Mouse (Mus musculus): ENCODE results near the gene Grhl3. TPM values are rescaled to one million over a fixed set of nuclear protein-coding genes. Genes with fewer than 3 reads are reported as not detected.

The Grhl3 gene
- polyA plus RNA-seq, 1 experiment from 2014 or later = 0.55 TPM

DNA sequence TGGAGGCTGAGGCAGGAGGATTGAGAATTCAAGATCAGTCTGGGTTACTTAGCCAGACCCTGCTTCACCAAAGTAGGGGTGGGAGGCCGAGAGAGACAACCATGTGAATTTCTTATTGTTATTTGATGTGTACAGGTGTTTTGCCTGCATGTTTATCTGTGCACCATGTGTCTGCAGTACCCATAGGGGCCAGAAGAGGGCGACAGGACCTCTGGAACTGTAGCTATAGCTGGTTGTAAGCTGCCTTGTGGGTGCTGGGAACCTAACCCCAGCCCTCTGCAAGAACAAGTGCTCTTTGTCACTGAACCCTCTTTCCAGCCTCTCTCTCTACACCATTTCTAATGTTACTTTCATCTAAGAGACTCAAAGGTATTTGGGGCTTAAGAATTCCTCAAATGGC, 43.2 kb downstream of the Grhl3 start:
- ATAC-seq (no peak), DNase-seq (ENCODE audit: low spot score) (no peak)
- Histone ChIP-seq H3K27me3 (replicated peaks; ENCODE audit: control insufficient read depth, insufficient read depth, low read length) (no peaks in the 10 kb centered on the region), H3K4me2 (ENCODE audit: low read length) (no peak overlapping the region), H3K4me3 (ENCODE audit: low read depth, low read length) (no peak overlapping the region), H3K4me1 (ENCODE audit: control insufficient read depth, insufficient read depth, low read length) (peaks cover 13% of the 10 kb centered on the region), H3K36me3 (ENCODE audit: control insufficient read depth, insufficient read depth, low read length) (no peaks in the 10 kb centered on the region), H3K9ac (ENCODE audit: low read length) (no peak overlapping the region), H3K27ac (ENCODE audit: low read depth, low read length) (no peak overlapping the region), H3K9me3 (replicated peaks; ENCODE audit: control insufficient read depth, low read length) (no peaks in the 10 kb centered on the region)
- WGBS = 62% methylated on average over 2 of the region's 2 CpGs

DNA sequence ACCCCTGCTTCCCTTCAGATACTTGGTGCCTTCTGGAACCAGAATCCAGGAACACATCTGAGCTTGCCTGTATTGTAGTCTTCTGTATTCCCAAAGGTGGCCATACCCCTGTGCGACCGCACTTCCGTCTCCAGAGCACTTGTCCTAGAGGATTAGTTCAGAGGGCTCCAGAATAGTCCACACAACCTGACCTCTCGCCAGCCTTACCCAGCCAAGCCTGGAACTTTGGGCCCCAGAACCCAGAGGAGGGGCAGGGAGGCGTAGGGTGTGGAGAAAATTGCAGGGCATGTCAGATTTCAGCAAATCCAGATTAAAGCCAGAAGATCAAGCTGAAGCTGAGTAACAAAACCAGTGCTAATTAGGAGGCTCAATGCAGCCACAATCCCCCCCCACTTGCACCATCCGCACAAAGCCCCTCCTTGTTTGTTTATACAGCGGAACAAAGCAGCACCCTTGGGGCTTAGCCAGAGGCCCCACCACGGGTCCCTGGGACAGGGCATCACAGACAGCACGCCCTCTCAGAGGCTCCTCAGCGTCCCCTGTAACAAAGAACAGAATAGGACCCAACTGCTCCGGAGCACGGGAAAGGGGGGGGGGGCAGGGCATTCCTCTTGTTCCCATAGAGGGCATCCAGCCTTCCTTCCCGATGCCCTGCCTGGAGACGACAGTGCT, 47.3 kb downstream of the Grhl3 start:
- H3K9ac ChIP-seq (ENCODE audit: low read length) = peak overlapping the region; percentile 32
- WGBS = 2% methylated on average over 14 of the region's 14 CpGs
- no peak overlapping the region for H3K27ac ChIP-seq (ENCODE audit: low read depth, low read length)
- H3K27me3 ChIP-seq (replicated peaks; ENCODE audit: control insufficient read depth, insufficient read depth, low read length) = no peaks in the 10 kb centered on the region
- H3K4me2 ChIP-seq (ENCODE audit: low read length) = peak overlapping the region; percentile 38
- no peaks in the 10 kb centered on the region for H3K9me3 ChIP-seq (replicated peaks; ENCODE audit: control insufficient read depth, low read length)
- H3K4me1 ChIP-seq (ENCODE audit: control insufficient read depth, insufficient read depth, low read length) = peaks cover 23% of the 10 kb centered on the region
- DNase-seq (ENCODE audit: low spot score) = peak; percentile 72
- no peaks in the 10 kb centered on the region for H3K36me3 ChIP-seq (ENCODE audit: control insufficient read depth, insufficient read depth, low read length)
- no peak overlapping the region for H3K4me3 ChIP-seq (ENCODE audit: low read depth, low read length)
- peak; percentile 84 for ATAC-seq

DNA sequence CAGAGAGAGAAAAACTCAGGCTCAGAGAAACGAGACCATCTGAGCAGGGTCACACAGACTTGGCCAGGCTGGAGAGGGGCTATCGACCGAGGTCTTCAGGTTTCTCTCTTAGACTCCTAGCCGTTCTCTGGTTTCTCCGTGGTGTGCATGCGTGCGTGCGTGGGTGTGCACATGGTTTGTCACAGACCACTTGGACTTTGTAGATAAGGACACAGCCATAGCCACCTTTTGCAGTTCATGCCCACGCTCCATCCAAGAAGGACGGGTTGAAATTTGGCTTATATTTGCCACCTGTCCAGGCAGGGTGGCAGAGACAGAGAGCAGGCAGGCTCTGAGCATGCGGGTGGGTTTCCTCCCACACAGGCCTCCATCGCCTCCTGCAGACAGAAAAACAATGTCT, 48.4 kb downstream of the Grhl3 start:
- Histone ChIP-seq H3K36me3 (ENCODE audit: control insufficient read depth, insufficient read depth, low read length) (no peaks in the 10 kb centered on the region), H3K27ac (ENCODE audit: low read depth, low read length) (no peak overlapping the region), H3K27me3 (replicated peaks; ENCODE audit: control insufficient read depth, insufficient read depth, low read length) (no peaks in the 10 kb centered on the region), H3K9me3 (replicated peaks; ENCODE audit: control insufficient read depth, low read length) (no peaks in the 10 kb centered on the region), H3K4me3 (ENCODE audit: low read depth, low read length) (no peak overlapping the region), H3K4me2 (ENCODE audit: low read length) (no peak overlapping the region), H3K9ac (ENCODE audit: low read length) (no peak overlapping the region), H3K4me1 (ENCODE audit: control insufficient read depth, insufficient read depth, low read length) (peaks cover 23% of the 10 kb centered on the region)
- no peak for ATAC-seq
- 69% methylated on average over 12 of the region's 12 CpGs for WGBS
- DNase-seq (ENCODE audit: low spot score) = no peak

DNA sequence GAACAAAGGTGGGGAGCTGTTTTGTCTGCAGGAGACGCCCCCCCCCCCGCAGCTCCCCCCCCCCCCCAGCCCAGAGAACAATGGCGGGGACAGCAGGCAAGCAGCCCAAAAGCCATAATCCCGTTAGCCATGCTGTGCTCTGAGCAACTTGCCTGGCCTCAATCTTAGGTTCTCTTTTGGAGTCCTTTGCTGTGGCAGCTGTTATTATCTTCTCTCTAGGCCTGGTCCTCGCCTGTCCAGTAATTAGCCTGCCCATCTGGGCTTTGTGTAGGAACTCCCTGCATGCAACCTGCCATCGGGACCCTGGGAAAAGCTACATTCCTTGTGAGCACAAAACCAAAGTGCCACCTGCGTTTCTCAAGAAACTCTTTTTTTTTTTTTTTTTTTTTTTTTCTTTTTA, 49.5 kb downstream of the Grhl3 start:
- no peaks in the 10 kb centered on the region for H3K27me3 ChIP-seq (replicated peaks; ENCODE audit: control insufficient read depth, insufficient read depth, low read length)
- ATAC-seq (peak; percentile 46; the same call in 1 of the 2 replicates), DNase-seq (ENCODE audit: low spot score) (peak; percentile 66)
- no peak overlapping the region for H3K4me3 ChIP-seq (ENCODE audit: low read depth, low read length)
- H3K9ac ChIP-seq (ENCODE audit: low read length) = no peak overlapping the region
- WGBS = 0% methylated on average over 6 of the region's 7 CpGs
- H3K27ac ChIP-seq (ENCODE audit: low read depth, low read length) = no peak overlapping the region
- no peaks in the 10 kb centered on the region for H3K36me3 ChIP-seq (ENCODE audit: control insufficient read depth, insufficient read depth, low read length)
- no peaks in the 10 kb centered on the region for H3K9me3 ChIP-seq (replicated peaks; ENCODE audit: control insufficient read depth, low read length)
- H3K4me1 ChIP-seq (ENCODE audit: control insufficient read depth, insufficient read depth, low read length) = peaks cover 23% of the 10 kb centered on the region
- H3K4me2 ChIP-seq (ENCODE audit: low read length) = no peak overlapping the region

DNA sequence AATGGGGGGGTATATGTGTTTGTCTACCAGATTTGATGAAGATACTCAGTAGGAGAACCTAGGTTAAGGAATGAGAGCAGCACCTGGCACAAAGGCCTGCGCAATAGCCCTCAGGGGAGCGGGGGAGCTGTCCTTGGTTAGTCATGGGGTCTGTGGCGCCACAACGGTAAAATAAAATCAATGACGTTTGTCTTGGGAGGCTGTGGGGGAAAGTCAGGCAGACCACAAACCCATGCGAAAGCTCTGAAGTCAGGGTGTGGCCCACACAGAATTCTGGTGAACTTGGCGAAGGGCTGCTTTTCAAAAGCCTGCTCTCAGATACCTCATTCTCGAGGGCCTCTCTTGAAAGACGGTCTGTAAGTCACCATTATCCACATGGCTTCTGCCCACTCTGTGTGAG, 53.0 kb downstream of the Grhl3 start:
- H3K27me3 ChIP-seq (replicated peaks; ENCODE audit: control insufficient read depth, insufficient read depth, low read length) = no peaks in the 10 kb centered on the region
- peaks cover 10% of the 10 kb centered on the region; the same call in 1 of the 2 replicates for H3K4me1 ChIP-seq (ENCODE audit: control insufficient read depth, insufficient read depth, low read length)
- no peak overlapping the region for H3K4me2 ChIP-seq (ENCODE audit: low read length)
- H3K27ac ChIP-seq (ENCODE audit: low read depth, low read length) = no peak overlapping the region
- H3K9me3 ChIP-seq (replicated peaks; ENCODE audit: control insufficient read depth, low read length) = no peaks in the 10 kb centered on the region
- ATAC-seq (no peak), DNase-seq (ENCODE audit: low spot score) (no peak)
- no peaks in the 10 kb centered on the region for H3K36me3 ChIP-seq (ENCODE audit: control insufficient read depth, insufficient read depth, low read length)
- no peak overlapping the region for H3K4me3 ChIP-seq (ENCODE audit: low read depth, low read length)
- H3K9ac ChIP-seq (ENCODE audit: low read length) = no peak overlapping the region
- 80% methylated on average over 9 of the region's 9 CpGs for WGBS

DNA sequence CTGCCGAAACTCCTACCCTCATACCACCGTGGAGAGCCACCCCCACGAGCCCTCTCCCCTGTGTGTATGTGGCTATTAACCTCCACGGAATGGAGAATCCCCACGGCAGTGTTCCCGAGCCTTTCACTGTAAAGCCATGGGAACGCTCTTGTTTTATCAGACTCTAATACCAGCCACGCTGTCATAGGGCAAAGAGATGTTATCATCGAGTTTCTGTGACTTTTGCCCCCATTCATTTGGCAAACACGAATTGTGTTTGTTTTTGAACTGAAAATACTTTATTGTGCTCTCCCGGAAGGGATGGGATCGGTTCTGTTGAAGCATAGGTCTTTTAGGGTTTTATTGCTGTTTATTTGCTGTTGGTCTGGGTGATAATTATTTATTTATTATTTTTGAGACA, 55.3 kb downstream of the Grhl3 start:
- H3K4me1 ChIP-seq (ENCODE audit: control insufficient read depth, insufficient read depth, low read length) = no peaks in the 10 kb centered on the region
- H3K4me2 ChIP-seq (ENCODE audit: low read length) = no peak overlapping the region
- WGBS = 86% methylated on average over 12 of the region's 12 CpGs
- H3K36me3 ChIP-seq (ENCODE audit: control insufficient read depth, insufficient read depth, low read length) = no peaks in the 10 kb centered on the region
- H3K27ac ChIP-seq (ENCODE audit: low read depth, low read length) = no peak overlapping the region
- H3K4me3 ChIP-seq (ENCODE audit: low read depth, low read length) = no peak overlapping the region
- DNase-seq (ENCODE audit: low spot score) = no peak
- ATAC-seq = no peak
- no peak overlapping the region for H3K9ac ChIP-seq (ENCODE audit: low read length)
- H3K27me3 ChIP-seq (replicated peaks; ENCODE audit: control insufficient read depth, insufficient read depth, low read length) = no peaks in the 10 kb centered on the region
- no peaks in the 10 kb centered on the region for H3K9me3 ChIP-seq (replicated peaks; ENCODE audit: control insufficient read depth, low read length)

DNA sequence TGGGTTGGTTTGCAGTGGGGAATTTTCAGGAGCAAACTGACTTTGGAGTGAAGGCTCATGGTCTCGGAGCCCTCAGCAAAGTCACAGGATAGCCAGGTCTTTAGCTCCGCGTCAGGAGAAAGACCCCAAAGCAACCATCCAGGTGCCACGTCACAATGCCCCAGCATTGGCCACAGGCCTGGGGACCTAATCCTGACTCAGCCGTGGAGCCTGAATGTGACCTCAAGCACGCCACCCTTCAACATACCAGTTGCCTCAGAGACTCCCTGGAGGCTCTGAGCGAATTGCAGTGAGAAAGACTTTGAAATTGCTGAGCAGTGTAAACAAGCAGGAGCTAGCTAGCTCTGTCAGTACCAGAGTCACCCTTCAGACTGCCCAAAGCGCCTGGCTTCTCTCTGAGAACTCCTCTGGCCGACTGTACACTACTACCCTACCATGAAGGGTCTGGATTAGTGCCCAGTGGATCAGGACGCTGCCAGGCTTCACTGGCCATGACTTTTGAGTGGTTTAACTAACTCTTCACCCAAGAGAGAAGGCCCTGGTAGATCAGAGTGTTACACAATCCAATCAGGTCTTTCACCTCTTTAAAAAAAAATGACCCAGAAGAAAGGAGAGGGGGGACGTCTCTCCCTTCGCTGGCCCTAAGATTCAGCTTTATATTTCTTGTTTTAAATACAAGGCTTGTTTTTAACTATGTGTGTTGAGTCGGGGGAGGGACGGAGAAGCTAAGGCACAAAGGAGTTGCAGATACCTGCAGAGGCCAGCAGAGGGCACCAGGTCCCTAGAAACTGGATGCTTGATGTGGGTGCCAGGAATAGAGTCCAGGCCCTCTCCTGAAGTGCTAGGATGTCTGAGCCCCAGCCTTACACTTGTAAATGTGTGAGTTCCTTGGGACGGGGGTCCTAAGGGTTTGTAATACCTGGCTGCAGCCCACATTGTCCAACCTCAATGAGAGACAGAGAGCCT, 56.8 kb downstream of the Grhl3 start:
- H3K9ac ChIP-seq (ENCODE audit: low read length) = no peak overlapping the region
- DNase-seq (ENCODE audit: low spot score) (peak; percentile 47), ATAC-seq (no peak)
- WGBS = 65% methylated on average over 15 of the region's 15 CpGs
- no peaks in the 10 kb centered on the region for H3K9me3 ChIP-seq (replicated peaks; ENCODE audit: control insufficient read depth, low read length)
- H3K4me1 ChIP-seq (ENCODE audit: control insufficient read depth, insufficient read depth, low read length) = no peaks in the 10 kb centered on the region
- no peak overlapping the region for H3K4me3 ChIP-seq (ENCODE audit: low read depth, low read length)
- H3K36me3 ChIP-seq (ENCODE audit: control insufficient read depth, insufficient read depth, low read length) = no peaks in the 10 kb centered on the region
- H3K27me3 ChIP-seq (replicated peaks; ENCODE audit: control insufficient read depth, insufficient read depth, low read length) = no peaks in the 10 kb centered on the region
- no peak overlapping the region for H3K4me2 ChIP-seq (ENCODE audit: low read length)
- H3K27ac ChIP-seq (ENCODE audit: low read depth, low read length) = no peak overlapping the region

DNA sequence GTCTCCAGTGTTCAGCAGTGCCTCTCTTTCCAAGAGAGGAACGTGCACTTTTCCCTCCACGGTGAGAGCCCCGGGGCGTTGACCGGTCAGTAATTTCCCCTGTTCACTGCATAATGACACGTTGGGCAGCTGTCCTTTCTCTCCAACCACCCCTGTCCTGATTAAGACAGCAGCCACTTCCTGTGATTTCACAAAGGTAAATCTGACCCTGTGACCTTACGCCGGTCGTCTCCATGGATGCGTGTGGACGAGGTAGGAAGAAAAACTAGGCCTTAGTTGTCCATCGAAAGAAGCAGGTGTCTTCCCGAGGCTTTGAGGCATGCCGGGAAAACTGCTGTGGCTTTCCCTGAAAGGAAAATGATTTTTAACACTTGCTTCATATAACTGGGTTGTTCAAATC, 58.5 kb downstream of the Grhl3 start:
- no peak for DNase-seq (ENCODE audit: low spot score)
- Histone ChIP-seq H3K27me3 (replicated peaks; ENCODE audit: control insufficient read depth, insufficient read depth, low read length) (no peaks in the 10 kb centered on the region), H3K9me3 (replicated peaks; ENCODE audit: control insufficient read depth, low read length) (no peaks in the 10 kb centered on the region), H3K27ac (ENCODE audit: low read depth, low read length) (no peak overlapping the region), H3K36me3 (ENCODE audit: control insufficient read depth, insufficient read depth, low read length) (no peaks in the 10 kb centered on the region), H3K4me1 (ENCODE audit: control insufficient read depth, insufficient read depth, low read length) (no peaks in the 10 kb centered on the region), H3K4me2 (ENCODE audit: low read length) (no peak overlapping the region), H3K9ac (ENCODE audit: low read length) (no peak overlapping the region), H3K4me3 (ENCODE audit: low read depth, low read length) (no peak overlapping the region)
- ATAC-seq = no peak
- 68% methylated on average over 14 of the region's 14 CpGs for WGBS

DNA sequence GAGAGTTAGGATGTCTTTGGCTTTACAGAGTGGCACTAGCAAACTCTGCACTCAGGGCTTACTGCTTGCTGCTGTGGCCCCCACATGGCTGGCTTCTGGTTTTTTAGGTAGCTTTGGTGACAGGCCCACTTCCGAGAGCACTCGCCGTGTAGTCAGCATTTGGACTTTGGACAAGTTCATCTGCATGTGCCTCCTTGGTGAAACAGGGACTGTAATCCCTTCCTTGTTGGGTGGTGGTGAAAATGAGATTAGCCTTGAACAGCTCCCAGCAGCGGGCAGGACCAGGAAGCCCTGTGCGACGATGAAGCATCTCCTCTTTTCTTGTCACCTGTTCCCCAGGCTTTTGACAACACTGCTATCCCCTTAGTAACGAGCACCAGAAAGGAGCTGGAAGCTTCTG, 59.6 kb downstream of the Grhl3 start:
- H3K4me2 ChIP-seq (ENCODE audit: low read length) = no peak overlapping the region
- no peak overlapping the region for H3K4me3 ChIP-seq (ENCODE audit: low read depth, low read length)
- WGBS = 85% methylated on average over 7 of the region's 7 CpGs
- no peak for ATAC-seq
- no peaks in the 10 kb centered on the region for H3K27me3 ChIP-seq (replicated peaks; ENCODE audit: control insufficient read depth, insufficient read depth, low read length)
- H3K36me3 ChIP-seq (ENCODE audit: control insufficient read depth, insufficient read depth, low read length) = no peaks in the 10 kb centered on the region
- no peak overlapping the region for H3K27ac ChIP-seq (ENCODE audit: low read depth, low read length)
- DNase-seq (ENCODE audit: low spot score) = no peak
- H3K9me3 ChIP-seq (replicated peaks; ENCODE audit: control insufficient read depth, low read length) = no peaks in the 10 kb centered on the region
- H3K9ac ChIP-seq (ENCODE audit: low read length) = no peak overlapping the region
- 0 out of 2 replicates have a peak, but pooled peaks cover under 1% of the 10 kb centered on the region for H3K4me1 ChIP-seq (ENCODE audit: control insufficient read depth, insufficient read depth, low read length)

Measured in forebrain, embryonic 14.5 days (tissue).